In genomic region chr3:95865571-95865970, GRCm38 (mm10) we compare ENCODE assay signal across 21 mouse cellular contexts. TPM values are rescaled to one million over a fixed set of nuclear protein-coding genes. Genes with fewer than 3 reads are reported as not detected.
DNase-seq lines count a peak whose midpoint lies in the region; ATAC-seq and TF ChIP-seq lines count a peak whose summit lies in the region.
"Had no signal": no experiment of that assay in that cellular context is flagged by ENCODE, and none has a peak within 500 bp of the region (broad histone marks: within the 10 kb centered on the region; RNA-seq: fewer than 3 reads in every experiment).

No protein-coding gene starts in this region.

- peaks cover 4% of the 10 kb centered on the region for H3K36me3 ChIP-seq in heart, adult 2 months (ENCODE audit: control insufficient read depth, insufficient read depth, low read length)
- peaks cover 10% of the 10 kb centered on the region for H3K36me3 ChIP-seq in liver, adult 2 months (ENCODE audit: control insufficient read depth, insufficient read depth, low read length)
- H3K36me3 ChIP-seq in liver, postnatal 0 days (replicated peaks; ENCODE audit: insufficient read depth, low read length) = peaks cover 12% of the 10 kb centered on the region

- ATAC-seq in liver, postnatal 0 days = no peak
- ATAC-seq: forebrain, embryonic 13.5 days; forebrain, postnatal 0 days; intestine, embryonic 15.5 days; Patski had no signal

- peak overlapping the region; percentile 53 for H3K27ac ChIP-seq in heart, adult 2 months
- H3K27ac ChIP-seq in liver, adult 2 months (replicated peaks; ENCODE audit: insufficient read depth, low read depth, low read length) = peak overlapping the region; percentile 84
- no peak overlapping the region for H3K27ac ChIP-seq in liver, postnatal 0 days (ENCODE audit: low read depth)
- peak overlapping the region; percentile 95 for H3K27ac ChIP-seq in cortical plate, adult 2 months (ENCODE audit: insufficient read depth, low read length)
- H3K27ac ChIP-seq: embryonic facial prominence, embryonic 10.5 days; forebrain, embryonic 13.5 days; heart, embryonic 15.5 days; hindbrain, embryonic 10.5 days; hindbrain, embryonic 14.5 days; intestine, embryonic 15.5 days had no signal

- peak overlapping the region; percentile 43; the same call in 1 of the 2 replicates for H3K9ac ChIP-seq in heart, adult 2 months (ENCODE audit: low read depth, low read length)
- peak overlapping the region; percentile 32 for H3K9ac ChIP-seq in liver, adult 2 months (ENCODE audit: low read depth, low read length)
- H3K9ac ChIP-seq in liver, postnatal 0 days (replicated peaks) = no peak overlapping the region
- H3K9ac ChIP-seq: forebrain, embryonic 13.5 days; forebrain, postnatal 0 days; heart, embryonic 15.5 days; hindbrain, embryonic 14.5 days; intestine, embryonic 15.5 days had no signal

- no peaks in the 10 kb centered on the region for H3K9me3 ChIP-seq in liver, postnatal 0 days (ENCODE audit: low read length)
- H3K9me3 ChIP-seq: embryonic facial prominence, embryonic 10.5 days; forebrain, embryonic 13.5 days; heart, embryonic 15.5 days; hindbrain, embryonic 10.5 days; intestine, embryonic 15.5 days had no signal

- TF ChIP-seq EP300 in heart, adult 2 months (IDR thresholded peaks at IDR 0.05; ENCODE audit: insufficient read depth, low read depth, low read length) = no peak
- no peak for TF ChIP-seq EP300 in liver, postnatal 0 days (IDR thresholded peaks at IDR 0.05; ENCODE audit: low read depth)

- H3K27me3 ChIP-seq in heart, adult 2 months (ENCODE audit: control insufficient read depth, insufficient read depth, low read length) = no peaks in the 10 kb centered on the region
- H3K27me3 ChIP-seq in liver, adult 2 months (ENCODE audit: control insufficient read depth, insufficient read depth, low read length) = no peaks in the 10 kb centered on the region
- H3K27me3 ChIP-seq in liver, postnatal 0 days (ENCODE audit: insufficient read depth, low read length) = no peaks in the 10 kb centered on the region
- H3K27me3 ChIP-seq: CH12.LX; forebrain, embryonic 13.5 days; heart, embryonic 15.5 days; intestine, embryonic 15.5 days; Patski had no signal

- TF ChIP-seq CTCF in heart, adult 2 months (IDR thresholded peaks at IDR 0.05) = no peak
- TF ChIP-seq CTCF in liver, adult 2 months (IDR thresholded peaks at IDR 0.05; ENCODE audit: low read depth, low read length) = no peak
- TF ChIP-seq CTCF in liver, postnatal 0 days (IDR thresholded peaks at IDR 0.05; ENCODE audit: low read depth) = no peak
- no peak for TF ChIP-seq CTCF in cortical plate, adult 2 months (IDR thresholded peaks at IDR 0.05; ENCODE audit: extremely low read depth, insufficient read depth, low read length)

- peaks cover under 1% of the 10 kb centered on the region for H3K4me1 ChIP-seq in heart, adult 2 months (ENCODE audit: control insufficient read depth, insufficient read depth, low read length)
- H3K4me1 ChIP-seq in liver, adult 2 months (ENCODE audit: control insufficient read depth, insufficient read depth, low read length) = peaks cover 7% of the 10 kb centered on the region
- H3K4me1 ChIP-seq in liver, postnatal 0 days (ENCODE audit: insufficient read depth) = peaks cover 2% of the 10 kb centered on the region
- peaks cover 4% of the 10 kb centered on the region for H3K4me1 ChIP-seq in cortical plate, adult 2 months (ENCODE audit: control insufficient read depth, insufficient read depth, low read length)

- no peak for TF ChIP-seq POLR2A in heart, adult 2 months (IDR thresholded peaks at IDR 0.05; ENCODE audit: insufficient read depth, low read depth, low read length)
- no peak for TF ChIP-seq POLR2A in liver, adult 2 months (IDR thresholded peaks at IDR 0.05; ENCODE audit: extremely low read depth, insufficient read depth, low read length)
- TF ChIP-seq POLR2A in cortical plate, adult 2 months (IDR thresholded peaks at IDR 0.05; ENCODE audit: extremely low read depth, insufficient read depth, low read length) = no peak

- H3K4me2 ChIP-seq in liver, postnatal 0 days (ENCODE audit: low read depth, low read length) = no peak overlapping the region
- H3K4me2 ChIP-seq: forebrain, embryonic 13.5 days; heart, embryonic 11.5 days; heart, embryonic 15.5 days; hindbrain, embryonic 14.5 days; intestine, embryonic 15.5 days had no signal

- intact Hi-C loops in heart, adult 2 months (cut with DNase I) = no loop called here

- H3K4me3 ChIP-seq in heart, adult 2 months = no peak overlapping the region
- H3K4me3 ChIP-seq in liver, adult 2 months (ENCODE audit: insufficient read depth, low read depth, low read length) = no peak overlapping the region
- H3K4me3 ChIP-seq in liver, postnatal 0 days (ENCODE audit: low read depth, low read length) = no peak overlapping the region
- H3K4me3 ChIP-seq in cortical plate, adult 2 months (ENCODE audit: insufficient read depth, low read length) = no peak overlapping the region
- H3K4me3 ChIP-seq: embryonic facial prominence, embryonic 10.5 days; forebrain, embryonic 13.5 days; heart, embryonic 15.5 days; hindbrain, embryonic 10.5 days; intestine, embryonic 15.5 days had no signal

- DNase-seq in heart, adult 2 months = no peak
- DNase-seq in heart, postnatal 4 days = no peak
- DNase-seq in liver, adult 2 months (ENCODE audit: extremely low read depth, low read depth, low spot score) = no peak
- DNase-seq in liver, postnatal 0 days = no peak
- peak; percentile 45 for DNase-seq in ES-CJ7 (ENCODE audit: low read depth, low spot score)
- DNase-seq in adrenal gland, postnatal 36 days = no peak
- DNase-seq: adrenal gland, adult 8-10 months; cerebellum, adult 11 months; cerebellum, postnatal 36 days; forebrain, postnatal 0 days; gastrocnemius, postnatal 36 days had no signal

- WGBS in heart, adult 2 months = 89% methylated on average over 20 of the region's 20 CpGs
- WGBS in liver, adult 2 months = 90% methylated on average over 20 of the region's 20 CpGs
- 90% methylated on average over 20 of the region's 20 CpGs for WGBS in liver, postnatal 0 days (ENCODE audit: insufficient replicate concordance)

- H3K79me2 ChIP-seq in heart, adult 2 months (replicated peaks; ENCODE audit: control insufficient read depth, insufficient read depth, low read length) = peaks cover 4% of the 10 kb centered on the region
- no peaks in the 10 kb centered on the region; the same call in 1 of the 2 replicates for H3K79me2 ChIP-seq in liver, adult 2 months (ENCODE audit: control insufficient read depth, insufficient read depth, low read length)

RNA-seq across cellular contexts. Expression of gene Mrps21, which starts 5.7 kb away (rescaled TPM):
- 100 to 1,000 TPM; 314 to 350 TPM for total RNA-seq in heart, adult 2 months (2021)
- 174 and 218 TPM in 2 replicates for polyA plus RNA-seq in heart, adult 2 months (2012; rRNA removed)
- total RNA-seq in heart, postnatal 4 days (2021) = 100 to 1,000 TPM; 250 TPM
- total RNA-seq in liver, adult 2 months (2014; rRNA removed) = 137 and 205 TPM in 2 replicates
- 39.6 and 49.3 TPM in 2 replicates for polyA plus RNA-seq in liver, adult 2 months (2012; rRNA removed)
- 145 and 157 TPM in 2 replicates for polyA plus RNA-seq in liver, postnatal 0 days (2015; fragmentation: Nextera tagmentation; extraction: Ambion mirVana)
- 250 and 251 TPM in 2 replicates for polyA plus RNA-seq in cortical plate, adult 2 months (2012; rRNA removed)
- 100 to 1,000 TPM; 272 to 276 TPM for total RNA-seq in adrenal gland, postnatal 36 days (2021)

RNA-seq across cellular contexts. Expression of gene Prpf3, which starts 9.9 kb away (rescaled TPM):
- 10 to 100 TPM; 19.4 to 24.0 TPM for total RNA-seq in heart, adult 2 months (2021)
- polyA plus RNA-seq in heart, adult 2 months (2012; rRNA removed) = 9.3 and 13.2 TPM in 2 replicates
- total RNA-seq in heart, postnatal 4 days (2021) = 10 to 100 TPM; 28.3 to 30.5 TPM
- total RNA-seq in liver, adult 2 months (2014; rRNA removed) = 6.5 and 7.8 TPM in 2 replicates
- 4.1 and 7.4 TPM in 2 replicates for polyA plus RNA-seq in liver, adult 2 months (2012; rRNA removed)
- 11.2 and 12.0 TPM in 2 replicates for polyA plus RNA-seq in liver, postnatal 0 days (2015; fragmentation: Nextera tagmentation; extraction: Ambion mirVana)
- polyA plus RNA-seq in cortical plate, adult 2 months (2012; rRNA removed) = 36.0 and 36.9 TPM in 2 replicates
- 10 to 100 TPM; 27.4 to 39.2 TPM for total RNA-seq in adrenal gland, postnatal 36 days (2021)

RNA-seq across cellular contexts. Expression of gene Ciart, which starts 16.5 kb away (rescaled TPM):
- 10 to 100 TPM in 1 of 2 experiments, 1 to 10 TPM in 1; 5.1 to 27.0 TPM for total RNA-seq in heart, adult 2 months (2021)
- 5.0 and 7.7 TPM in 2 replicates for polyA plus RNA-seq in heart, adult 2 months (2012; rRNA removed)
- total RNA-seq in heart, postnatal 4 days (2021) = 1 to 10 TPM; 1.7 to 2.0 TPM
- total RNA-seq in liver, adult 2 months (2014; rRNA removed) = 9.2 and 19.5 TPM in 2 replicates
- 1.4 and 1.7 TPM in 2 replicates for polyA plus RNA-seq in liver, adult 2 months (2012; rRNA removed)
- 0.77 and 1.00 TPM in 2 replicates for polyA plus RNA-seq in liver, postnatal 0 days (2015; fragmentation: Nextera tagmentation; extraction: Ambion mirVana)
- polyA plus RNA-seq in cortical plate, adult 2 months (2012; rRNA removed) = 54.7 and 63.6 TPM in 2 replicates
- total RNA-seq in adrenal gland, postnatal 36 days (2021) = 1 to 10 TPM; 2.2 to 3.2 TPM

RNA-seq across cellular contexts. Expression of gene BC028528, which starts 26.2 kb away (rescaled TPM):
- total RNA-seq in heart, adult 2 months (2021) = 1 to 10 TPM; 8.5 to 9.0 TPM
- 14.5 and 29.8 TPM in 2 replicates for polyA plus RNA-seq in heart, adult 2 months (2012; rRNA removed)
- 10 to 100 TPM; 19.6 to 25.3 TPM for total RNA-seq in heart, postnatal 4 days (2021)
- 3.7 and 5.3 TPM in 2 replicates for total RNA-seq in liver, adult 2 months (2014; rRNA removed)
- polyA plus RNA-seq in liver, adult 2 months (2012; rRNA removed) = 0.72 and 0.98 TPM in 2 replicates
- 7.6 and 7.9 TPM in 2 replicates for polyA plus RNA-seq in liver, postnatal 0 days (2015; fragmentation: Nextera tagmentation; extraction: Ambion mirVana)
- polyA plus RNA-seq in cortical plate, adult 2 months (2012; rRNA removed) = 14.2 and 15.6 TPM in 2 replicates
- 10 to 100 TPM in 1 of 2 experiments, 1 to 10 TPM in 1; 8.4 to 11.3 TPM for total RNA-seq in adrenal gland, postnatal 36 days (2021)

RNA-seq across cellular contexts. Expression of gene Aph1a, which starts 28.2 kb away (rescaled TPM):
- total RNA-seq in heart, adult 2 months (2021) = 100 to 1,000 TPM in 1 of 2 experiments, 10 to 100 TPM in 1; 99.9 to 121 TPM
- polyA plus RNA-seq in heart, adult 2 months (2012; rRNA removed) = 98.7 and 120 TPM in 2 replicates
- total RNA-seq in heart, postnatal 4 days (2021) = 100 to 1,000 TPM; 150 to 162 TPM
- total RNA-seq in liver, adult 2 months (2014; rRNA removed) = 36.2 and 43.2 TPM in 2 replicates
- polyA plus RNA-seq in liver, adult 2 months (2012; rRNA removed) = 181 and 255 TPM in 2 replicates
- polyA plus RNA-seq in liver, postnatal 0 days (2015; fragmentation: Nextera tagmentation; extraction: Ambion mirVana) = 17.1 and 22.9 TPM in 2 replicates
- polyA plus RNA-seq in cortical plate, adult 2 months (2012; rRNA removed) = 68.6 and 71.6 TPM in 2 replicates
- total RNA-seq in adrenal gland, postnatal 36 days (2021) = 100 to 1,000 TPM; 108 to 138 TPM
